Mouse (Mus musculus) lung, postnatal 0 days (tissue): ENCODE results near the gene Rasl10a. TPM values are rescaled to one million over a fixed set of nuclear protein-coding genes. Genes with fewer than 3 reads are reported as not detected.
A peak's percentile ranks its signal among the peaks of the same experiment; 100 is the strongest.

ENCODE experiments used
- ATAC-seq: fragments of 200-750 bp; cut with Nextera tagmentation; 2 replicates; pipeline ENCODE4 v1.8.0; 2017; ENCODE audit warnings: moderate library complexity
- DNase-seq: peaks from one replicate; pipeline ENCODE4 v3.0.0-alpha.2; 2016; ENCODE audit warnings: low spot score
- H3K27ac ChIP-seq: fragments of 300-500 bp; sonication (generic); 2 replicates; pipeline ENCODE4 v1.5.1; 2014; ENCODE audit warnings: antibody characterized with exemption, mild to moderate bottlenecking, low read length, mixed read lengths
- H3K27me3 ChIP-seq: fragments of 300-500 bp; sonication (generic); replicated peaks from 2 replicates; pipeline ENCODE4 v1.6.1; 2014; ENCODE audit warnings: low read length, mixed read lengths; ENCODE audit not compliant: insufficient read depth
- H3K36me3 ChIP-seq: fragments of 300-500 bp; sonication (generic); 2 replicates; pipeline ENCODE4 v1.6.1; 2014; ENCODE audit warnings: low read length, mixed read lengths; ENCODE audit not compliant: insufficient read depth
- H3K4me1 ChIP-seq: fragments of 300-500 bp; sonication (generic); 2 replicates; pipeline ENCODE4 v1.6.1; 2014; ENCODE audit warnings: antibody characterized with exemption, low read depth, low read length, mixed read lengths; ENCODE audit not compliant: insufficient read depth
- H3K4me2 ChIP-seq: fragments of 300-500 bp; sonication (generic); replicated peaks from 2 replicates; pipeline ENCODE4 v1.6.1; 2014; ENCODE audit warnings: low read depth, mild to moderate bottlenecking, low read length, moderate library complexity, mixed read lengths
- H3K4me3 ChIP-seq: fragments of 300-500 bp; sonication (generic); 2 replicates; pipeline ENCODE4 v1.5.1; 2014; ENCODE audit warnings: low read depth, low read length
- H3K9ac ChIP-seq: fragments of 300-500 bp; sonication (generic); replicated peaks from 2 replicates; pipeline ENCODE4 v1.6.1; 2014; ENCODE audit warnings: low read depth, mild to moderate bottlenecking
- H3K9me3 ChIP-seq: fragments of 300-500 bp; sonication (generic); 2 replicates; pipeline ENCODE4 v1.6.1; 2016; ENCODE audit warnings: low read length, mixed read lengths
- CTCF ChIP-seq: IDR thresholded peaks from 2 replicates; pipeline ENCODE4 v1.5.1; 2016; ENCODE audit warnings: antibody characterized with exemption, mild to moderate bottlenecking
- EP300 ChIP-seq: IDR thresholded peaks from 2 replicates; pipeline ENCODE4 v1.6.1; 2016; ENCODE audit warnings: antibody characterized with exemption, mild to moderate bottlenecking, control low read depth
- WGBS: fragments of 180-500 bp; shearing (Covaris S2); extraction: QIAGEN DNeasy Blood & Tissue Kit; methylation state at CpG from one replicate; pipeline ENCODE4 v1.1.7; 2014; 5-methylcytosine and 5-hydroxymethylcytosine counted together
- polyA plus RNA-seq: library from polyadenylated mRNA; unstranded; fragments of >200 nt; fragmentation: Nextera tagmentation; extraction: Ambion mirVana; gene quantifications from 2 replicates; pipeline ENCODE4 v1.2.1, GENCODE M21; 2015

Rasl10a gene
- polyA plus RNA-seq, 1 experiment from 2014 or later = 2.3 TPM

- Histone ChIP-seq H3K4me3 (no peak overlapping the region), H3K27ac (no peak overlapping the region), H3K27me3 (no peaks in the 10 kb centered on the region), H3K4me2 (no peak overlapping the region), H3K36me3 (peaks cover 21% of the 10 kb centered on the region), H3K9me3 (no peaks in the 10 kb centered on the region), H3K9ac (no peak overlapping the region), H3K4me1 (no peaks in the 10 kb centered on the region)
- 42% methylated on average over 2 of the region's 2 CpGs for WGBS
- peak; percentile 75 for TF ChIP-seq CTCF
- no peak for TF ChIP-seq EP300
- ATAC-seq = peak; percentile 69
- peak; percentile 64 for DNase-seq
Measured at GRCm38 (mm10) chr11:5015720-5016119, 42.2 kb upstream of the Rasl10a start.

GRCm38 (mm10) chr11:5016286-5016685, 41.6 kb upstream of the Rasl10a start:
- 93% methylated on average over 5 of the region's 5 CpGs for WGBS
- Histone ChIP-seq H3K36me3 (peaks cover 21% of the 10 kb centered on the region), H3K4me3 (no peak overlapping the region), H3K27me3 (no peaks in the 10 kb centered on the region), H3K4me1 (no peaks in the 10 kb centered on the region), H3K4me2 (no peak overlapping the region), H3K9me3 (no peaks in the 10 kb centered on the region), H3K27ac (no peak overlapping the region), H3K9ac (no peak overlapping the region)
- no peak for DNase-seq
- no peak for ATAC-seq
- no peak for TF ChIP-seq EP300
- no peak for TF ChIP-seq CTCF

GRCm38 (mm10) chr11:5017506-5017905, 40.4 kb upstream of the Rasl10a start:
- ATAC-seq (no peak), DNase-seq (no peak)
- Histone ChIP-seq H3K9ac (no peak overlapping the region), H3K4me3 (no peak overlapping the region), H3K36me3 (peaks cover 21% of the 10 kb centered on the region), H3K4me1 (no peaks in the 10 kb centered on the region), H3K4me2 (no peak overlapping the region), H3K27ac (no peak overlapping the region), H3K27me3 (no peaks in the 10 kb centered on the region), H3K9me3 (no peaks in the 10 kb centered on the region)
- TF ChIP-seq CTCF = peak; percentile 52
- TF ChIP-seq EP300 = no peak
- WGBS = 63% methylated on average over 6 of the region's 6 CpGs

GRCm38 (mm10) chr11:5025108-5025507, 32.8 kb upstream of the Rasl10a start:
- H3K4me1 ChIP-seq = no peaks in the 10 kb centered on the region
- H3K27me3 ChIP-seq = no peaks in the 10 kb centered on the region
- H3K27ac ChIP-seq = no peak overlapping the region
- no peak for ATAC-seq
- peaks cover 11% of the 10 kb centered on the region; the same call in 1 of the 2 replicates for H3K36me3 ChIP-seq
- no peak overlapping the region for H3K4me2 ChIP-seq
- H3K9ac ChIP-seq = no peak overlapping the region
- no peaks in the 10 kb centered on the region for H3K9me3 ChIP-seq
- TF ChIP-seq CTCF (no peak), EP300 (no peak)
- no peak overlapping the region for H3K4me3 ChIP-seq
- 100% methylated on average over 1 of the region's 1 CpGs for WGBS
- no peak for DNase-seq

DNA sequence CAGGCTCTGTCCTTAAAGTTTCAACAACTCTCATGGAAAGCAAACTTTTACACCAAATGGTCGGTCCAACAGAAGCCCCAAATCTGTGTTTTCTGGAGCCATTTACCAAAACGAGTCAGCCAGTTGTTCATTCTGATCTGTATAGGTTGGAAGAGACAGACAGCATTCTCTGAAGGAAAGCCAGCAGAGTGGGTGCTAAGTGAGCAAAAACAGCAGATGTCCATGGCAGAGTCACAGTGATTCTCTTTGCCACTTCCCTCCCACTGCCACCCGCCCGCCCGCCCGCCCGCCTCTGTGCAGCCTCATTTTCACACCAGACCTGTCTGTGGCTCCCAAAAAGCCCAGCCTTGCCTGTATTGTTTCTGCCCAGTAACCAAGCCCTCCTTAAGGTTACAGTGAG, 29.7 kb upstream of the Rasl10a start:
- DNase-seq (no peak), ATAC-seq (no peak)
- Histone ChIP-seq H3K27ac (no peak overlapping the region), H3K36me3 (peaks cover 20% of the 10 kb centered on the region; the same call in 1 of the 2 replicates), H3K4me1 (no peaks in the 10 kb centered on the region), H3K4me2 (no peak overlapping the region), H3K9ac (no peak overlapping the region), H3K9me3 (no peaks in the 10 kb centered on the region), H3K4me3 (no peak overlapping the region), H3K27me3 (no peaks in the 10 kb centered on the region)
- WGBS = 89% methylated on average over 7 of the region's 7 CpGs
- TF ChIP-seq CTCF (no peak), EP300 (no peak)

DNA sequence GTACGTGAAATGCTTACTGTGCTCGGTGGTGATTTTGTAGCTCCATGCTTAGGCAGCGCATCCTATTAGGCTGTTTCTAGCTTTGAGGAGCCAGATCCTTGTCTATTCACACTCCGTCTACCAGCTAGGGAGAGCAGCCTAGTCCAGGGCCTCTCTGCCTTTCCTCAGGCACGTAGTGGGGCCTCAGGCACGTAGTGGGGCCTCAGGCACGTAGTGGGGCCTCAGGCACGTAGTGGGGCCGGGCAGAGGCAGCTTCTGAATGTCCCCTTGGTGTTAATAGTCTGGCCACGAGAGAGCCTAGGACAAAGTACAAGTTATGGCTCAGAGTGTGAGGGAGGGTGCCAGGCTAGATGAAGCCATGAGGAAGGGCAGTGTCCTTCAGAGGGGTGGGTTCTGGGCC, 25.2 kb upstream of the Rasl10a start:
- TF ChIP-seq CTCF = no peak
- H3K9me3 ChIP-seq = no peaks in the 10 kb centered on the region
- H3K4me3 ChIP-seq = no peak overlapping the region
- 94% methylated on average over 10 of the region's 10 CpGs for WGBS
- peaks cover 32% of the 10 kb centered on the region; the same call in 1 of the 2 replicates for H3K36me3 ChIP-seq
- DNase-seq = no peak
- H3K27ac ChIP-seq = no peak overlapping the region
- no peak for ATAC-seq
- no peak overlapping the region for H3K4me2 ChIP-seq
- H3K4me1 ChIP-seq = no peaks in the 10 kb centered on the region
- no peaks in the 10 kb centered on the region for H3K27me3 ChIP-seq
- H3K9ac ChIP-seq = no peak overlapping the region

DNA sequence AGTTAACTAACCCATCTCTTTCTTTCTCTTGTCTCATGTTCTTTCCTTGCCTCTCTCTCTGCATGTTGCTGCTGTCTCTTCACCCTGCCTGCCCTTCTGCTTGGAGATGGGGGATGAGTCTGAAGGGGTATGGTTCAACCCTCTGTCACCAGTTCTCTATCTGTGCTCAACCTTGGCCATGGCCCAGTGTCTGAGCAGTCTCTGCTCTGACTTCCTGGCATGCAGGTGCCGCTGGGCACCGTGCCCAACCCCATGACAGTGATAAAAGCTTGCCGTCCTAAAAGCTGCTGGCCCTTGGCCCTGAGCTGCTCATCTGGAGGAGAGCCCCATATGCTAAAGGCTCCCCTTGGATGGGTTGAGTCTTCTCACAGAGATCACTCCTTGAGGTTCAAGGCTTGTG, 24.8 kb upstream of the Rasl10a start:
- H3K36me3 ChIP-seq = peaks cover 35% of the 10 kb centered on the region; the same call in 1 of the 2 replicates

More for the DNA sequence above, 24.8 kb upstream of the Rasl10a start:
- Histone ChIP-seq H3K27me3 (no peaks in the 10 kb centered on the region), H3K4me1 (no peaks in the 10 kb centered on the region), H3K27ac (no peak overlapping the region), H3K4me3 (no peak overlapping the region), H3K9ac (no peak overlapping the region), H3K9me3 (no peaks in the 10 kb centered on the region), H3K4me2 (no peak overlapping the region)
- no peak for TF ChIP-seq CTCF
- TF ChIP-seq EP300 = no peak
- DNase-seq (no peak), ATAC-seq (no peak)
- 62% methylated on average over 3 of the region's 3 CpGs for WGBS
